Mouse (Mus musculus) heart, embryonic 10.5 days (tissue): ENCODE measurements at regions not wholly inside any gene's neighbourhood (a gene's known extent, or its start where the extent isn't known, plus 50 kb on each side); places are given as distances from the start of the nearest gene placed in this dataset.
"Not testable (repeated sequence)": the region's sequence is repeated elsewhere in the genome, so short reads cannot be mapped to it uniquely, and the experiment has no call there.

Source experiments
- DNase-seq: peaks from one replicate; pipeline ENCODE4 v3.0.0-alpha.2; 2017; ENCODE audit warnings: low spot score
- H3K27ac ChIP-seq: fragments of 300-500 bp; sonication (generic); 2 replicates; pipeline ENCODE4 v1.5.1; 2016; ENCODE audit warnings: mild to moderate bottlenecking
- H3K27me3 ChIP-seq: fragments of 300-500 bp; sonication (generic); 2 replicates; pipeline ENCODE4 v1.6.1; 2016; ENCODE audit warnings: mild to moderate bottlenecking; ENCODE audit not compliant: poor library complexity, insufficient read depth, severe bottlenecking
- H3K36me3 ChIP-seq: fragments of 300-500 bp; sonication (generic); 2 replicates; pipeline ENCODE4 v1.6.1; 2016; ENCODE audit warnings: mild to moderate bottlenecking, moderate library complexity
- H3K4me1 ChIP-seq: fragments of 300-500 bp; sonication (generic); 2 replicates; pipeline ENCODE4 v1.6.1; 2016; ENCODE audit warnings: mild to moderate bottlenecking
- H3K4me3 ChIP-seq: fragments of 300-500 bp; sonication (generic); 2 replicates; pipeline ENCODE4 v1.5.1; 2016; ENCODE audit warnings: mild to moderate bottlenecking, moderate library complexity
- H3K9me3 ChIP-seq: fragments of 300-500 bp; sonication (generic); 2 replicates; pipeline ENCODE4 v1.6.1; 2016; ENCODE audit warnings: mild to moderate bottlenecking, moderate library complexity
- WGBS: fragments of 180-500 bp; shearing (Covaris S2); methylation state at CpG from one replicate; pipeline ENCODE4 v1.1.7; 2016; 5-methylcytosine and 5-hydroxymethylcytosine counted together

- H3K27me3 ChIP-seq, H3K9me3 ChIP-seq, DNase-seq, H3K36me3 ChIP-seq, H3K4me3 ChIP-seq, H3K27ac ChIP-seq, H3K4me1 ChIP-seq: not testable (repeated sequence)
- WGBS: 57% methylated on average over 9 of the region's 10 CpGs
Measured at GRCm38 (mm10) chr3:129421620-129422239, 89.2 kb upstream of the Enpep start.

GRCm38 (mm10) chr3:129428750-129429149 is 96.2 kb upstream of the Enpep start:
- Histone ChIP-seq H3K4me1 (no peaks in the 10 kb centered on the region), H3K36me3 (no peaks in the 10 kb centered on the region), H3K27me3 (no peaks in the 10 kb centered on the region), H3K27ac (no peak overlapping the region), H3K9me3 (no peaks in the 10 kb centered on the region), H3K4me3 (no peak overlapping the region)
- 57% methylated on average over 2 of the region's 2 CpGs for WGBS
- DNase-seq: no peak

- DNase-seq: no peak
- no peaks in the 10 kb centered on the region for H3K9me3 ChIP-seq
- H3K27ac ChIP-seq: no peak overlapping the region
- H3K4me3 ChIP-seq: no peak overlapping the region
- H3K4me1 ChIP-seq: no peaks in the 10 kb centered on the region
- H3K36me3 ChIP-seq: no peaks in the 10 kb centered on the region
- H3K27me3 ChIP-seq: no peaks in the 10 kb centered on the region
- WGBS: 59% methylated on average over 8 of the region's 8 CpGs
Measured at GRCm38 (mm10) chr3:129429161-129430111, 96.9 kb upstream of the Enpep start.

GRCm38 (mm10) chr3:129434056-129434455 is 98.1 kb upstream of the Elovl6 start:
- Histone ChIP-seq H3K27ac (no peak overlapping the region), H3K4me3 (no peak overlapping the region), H3K4me1 (no peaks in the 10 kb centered on the region), H3K9me3 (no peaks in the 10 kb centered on the region), H3K36me3 (no peaks in the 10 kb centered on the region), H3K27me3 (no peaks in the 10 kb centered on the region)
- DNase-seq: no peak
- WGBS: 56% methylated on average over 11 of the region's 11 CpGs

GRCm38 (mm10) chr3:129437687-129438086 is 94.5 kb upstream of the Elovl6 start:
- H3K4me3 ChIP-seq: no peak overlapping the region

GRCm38 (mm10) chr3:129442756-129443155 is 89.4 kb upstream of the Elovl6 start:
- Histone ChIP-seq H3K36me3 (no peaks in the 10 kb centered on the region), H3K4me1 (no peaks in the 10 kb centered on the region), H3K4me3 (no peak overlapping the region), H3K27me3 (no peaks in the 10 kb centered on the region), H3K9me3 (no peaks in the 10 kb centered on the region), H3K27ac (no peak overlapping the region)
- WGBS: 68% methylated on average over 5 of the region's 5 CpGs
- DNase-seq: no peak

More at GRCm38 (mm10) chr3:129437687-129438086, 94.5 kb upstream of the Elovl6 start:
- Histone ChIP-seq H3K36me3 (no peaks in the 10 kb centered on the region), H3K4me1 (no peaks in the 10 kb centered on the region), H3K27me3 (no peaks in the 10 kb centered on the region), H3K27ac (no peak overlapping the region), H3K9me3 (no peaks in the 10 kb centered on the region)
- WGBS: 79% methylated on average over 6 of the region's 6 CpGs
- DNase-seq: no peak

- no peaks in the 10 kb centered on the region for H3K9me3 ChIP-seq
- H3K36me3 ChIP-seq: no peaks in the 10 kb centered on the region
- WGBS: 96% methylated on average over 3 of the region's 3 CpGs
- H3K4me3 ChIP-seq: no peak overlapping the region
- H3K27me3 ChIP-seq: no peaks in the 10 kb centered on the region
- H3K27ac ChIP-seq: no peak overlapping the region
- no peak for DNase-seq
- no peaks in the 10 kb centered on the region for H3K4me1 ChIP-seq
Measured at GRCm38 (mm10) chr3:129444221-129444620, 87.9 kb upstream of the Elovl6 start.

GRCm38 (mm10) chr3:129445961-129446360 is 86.2 kb upstream of the Elovl6 start:
- H3K27ac ChIP-seq: no peak overlapping the region
- H3K4me3 ChIP-seq: no peak overlapping the region
- H3K27me3 ChIP-seq: no peaks in the 10 kb centered on the region
- WGBS: 85% methylated on average over 6 of the region's 6 CpGs
- no peaks in the 10 kb centered on the region for H3K9me3 ChIP-seq
- H3K4me1 ChIP-seq: no peaks in the 10 kb centered on the region
- no peak for DNase-seq
- H3K36me3 ChIP-seq: no peaks in the 10 kb centered on the region

- Histone ChIP-seq H3K36me3 (no peaks in the 10 kb centered on the region), H3K27ac (no peak overlapping the region), H3K27me3 (no peaks in the 10 kb centered on the region), H3K4me3 (no peak overlapping the region), H3K4me1 (no peaks in the 10 kb centered on the region), H3K9me3 (no peaks in the 10 kb centered on the region)
- WGBS: 77% methylated on average over 4 of the region's 4 CpGs
- DNase-seq: no peak
Measured at GRCm38 (mm10) chr3:129449928-129450327, 82.2 kb upstream of the Elovl6 start.

GRCm38 (mm10) chr3:129450671-129451070 is 81.5 kb upstream of the Elovl6 start:
- Histone ChIP-seq H3K36me3 (no peaks in the 10 kb centered on the region), H3K27ac (no peak overlapping the region), H3K9me3 (no peaks in the 10 kb centered on the region), H3K27me3 (no peaks in the 10 kb centered on the region), H3K4me1 (no peaks in the 10 kb centered on the region), H3K4me3 (no peak overlapping the region)
- 81% methylated on average over 5 of the region's 5 CpGs for WGBS
- DNase-seq: no peak

- Histone ChIP-seq H3K36me3 (no peaks in the 10 kb centered on the region), H3K27ac (no peak overlapping the region), H3K27me3 (no peaks in the 10 kb centered on the region), H3K9me3 (no peaks in the 10 kb centered on the region), H3K4me1 (no peaks in the 10 kb centered on the region), H3K4me3 (no peak overlapping the region)
- DNase-seq: no peak
- 80% methylated on average over 5 of the region's 5 CpGs for WGBS
Measured at GRCm38 (mm10) chr3:129470088-129470487, 62.1 kb upstream of the Elovl6 start.

GRCm38 (mm10) chr3:129471332-129471731 is 60.8 kb upstream of the Elovl6 start:
- H3K9me3 ChIP-seq: no peaks in the 10 kb centered on the region
- H3K4me1 ChIP-seq: no peaks in the 10 kb centered on the region
- H3K27ac ChIP-seq: no peak overlapping the region
- DNase-seq: no peak
- H3K4me3 ChIP-seq: no peak overlapping the region
- H3K27me3 ChIP-seq: no peaks in the 10 kb centered on the region
- 75% methylated on average over 1 of the region's 1 CpGs for WGBS
- no peaks in the 10 kb centered on the region for H3K36me3 ChIP-seq

- Histone ChIP-seq H3K27me3 (no peaks in the 10 kb centered on the region), H3K4me1 (no peaks in the 10 kb centered on the region), H3K36me3 (no peaks in the 10 kb centered on the region), H3K9me3 (no peaks in the 10 kb centered on the region), H3K27ac (no peak overlapping the region), H3K4me3 (no peak overlapping the region)
- DNase-seq: no peak
- WGBS: 70% methylated on average over 10 of the region's 10 CpGs
Measured at GRCm38 (mm10) chr3:129472008-129472407, 60.1 kb upstream of the Elovl6 start.
